Mouse (Mus musculus) ES-E14 (cell line): Measurements from ENCODE around the gene Slc16a6.

ENCODE experiments used
- CHD2 ChIP-seq: IDR thresholded peaks from 2 replicates; pipeline ENCODE4 v1.6.1; 2014; ENCODE audit warnings: mild to moderate bottlenecking, low read depth, low read length, inconsistent platforms
- HCFC1 ChIP-seq: IDR thresholded peaks from 2 replicates; pipeline ENCODE4 v1.6.1; 2012; ENCODE audit warnings: low read length, inconsistent platforms, borderline replicate concordance; ENCODE audit not compliant: insufficient read depth
- MAFK ChIP-seq: IDR thresholded peaks from 2 replicates; pipeline ENCODE4 v1.6.1; 2014; ENCODE audit warnings: mild to moderate bottlenecking, low read depth, low read length, inconsistent platforms; ENCODE audit not compliant: insufficient read depth
- ZC3H11A ChIP-seq: IDR thresholded peaks from 2 replicates; pipeline ENCODE4 v1.6.1; 2012; ENCODE audit warnings: low read depth, mild to moderate bottlenecking, inconsistent platforms, low read length, borderline replicate concordance
- ZNF384 ChIP-seq: IDR thresholded peaks from 2 replicates; pipeline ENCODE4 v1.6.1; 2012; ENCODE audit warnings: low read depth, low read length, inconsistent platforms

- TF ChIP-seq CHD2 (no peak), ZNF384 (no peak), MAFK (no peak), HCFC1 (no peak), ZC3H11A (no peak)
These were observed 2.8 kb upstream of the Slc16a6 start for GRCm38 (mm10) chr11:109476241-109476640.
